Mouse (Mus musculus) common myeloid progenitor, adult 5-6 weeks (primary cell): ENCODE measurements around the gene Slc22a13. TPM values are rescaled to one million over a fixed set of nuclear protein-coding genes. Genes with fewer than 3 reads are reported as not detected.
A peak's percentile ranks its signal among the peaks of the same experiment; 100 is the strongest.
"Not testable (repeated sequence)": the region's sequence is repeated elsewhere in the genome, so short reads cannot be mapped to it uniquely, and the experiment has no call there.

Experiments used
- ATAC-seq: replicated peaks from 2 replicates; pipeline ENCODE4 v1.8.0; 2016; ENCODE audit warnings: low read depth, mild to moderate bottlenecking, moderate TSS enrichment, inconsistent platforms; ENCODE audit not compliant: poor library complexity, severe bottlenecking
- total RNA-seq: library from RNA; stranded (forward); fragments of 200-1000, 187-1606 nt; gene quantifications from 2 replicates; pipeline ENCODE4 v1.2.3, GENCODE M21; 2017

Slc22a13 gene
- total RNA-seq, result not detected in 2 replicates

DNA sequence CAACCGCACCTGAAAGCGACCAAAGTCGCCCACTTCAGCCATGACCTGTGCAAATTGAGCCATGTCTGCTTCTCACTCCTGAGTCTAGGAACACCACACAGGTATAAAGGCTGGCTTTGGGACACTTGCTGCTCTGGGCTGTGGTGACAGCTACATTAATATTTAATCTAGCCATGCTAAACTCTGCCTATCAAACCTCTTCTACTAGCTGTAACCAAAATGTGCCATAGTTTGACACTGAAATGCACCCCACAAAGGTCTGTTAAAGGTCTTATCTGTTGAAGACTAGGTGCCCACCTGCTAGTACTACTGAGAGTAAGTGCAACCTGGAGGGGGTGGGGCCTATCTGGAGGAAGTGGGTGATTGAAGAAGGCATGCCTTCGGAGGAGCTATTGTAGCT is at the start of gene Slc22a13:
TSS of gene Slc22a13 (minus strand) at position 101 of the 400 bp plus-strand sequence.
- ATAC-seq, result no peak

DNA sequence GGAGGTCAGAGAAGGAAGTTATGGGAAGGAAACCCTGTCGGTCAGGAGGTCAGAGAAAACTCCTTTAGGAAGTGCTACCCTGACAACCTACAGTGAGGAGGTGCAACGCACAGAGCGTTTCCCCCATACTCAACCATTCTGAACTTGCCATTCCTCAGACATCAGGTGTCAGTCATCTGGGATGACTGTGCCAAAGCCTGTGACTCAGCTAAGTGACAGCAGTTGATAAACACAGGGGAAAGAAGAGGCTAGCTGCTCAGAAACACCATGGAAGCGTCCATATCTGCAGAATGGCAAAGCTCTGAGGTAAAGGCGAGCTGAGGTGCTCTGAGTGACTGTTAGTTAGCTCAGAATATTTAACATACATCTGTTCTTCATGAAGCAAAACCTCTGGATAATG is 49.2 kb upstream of the Slc22a13 start:
- ATAC-seq, result no peak

DNA sequence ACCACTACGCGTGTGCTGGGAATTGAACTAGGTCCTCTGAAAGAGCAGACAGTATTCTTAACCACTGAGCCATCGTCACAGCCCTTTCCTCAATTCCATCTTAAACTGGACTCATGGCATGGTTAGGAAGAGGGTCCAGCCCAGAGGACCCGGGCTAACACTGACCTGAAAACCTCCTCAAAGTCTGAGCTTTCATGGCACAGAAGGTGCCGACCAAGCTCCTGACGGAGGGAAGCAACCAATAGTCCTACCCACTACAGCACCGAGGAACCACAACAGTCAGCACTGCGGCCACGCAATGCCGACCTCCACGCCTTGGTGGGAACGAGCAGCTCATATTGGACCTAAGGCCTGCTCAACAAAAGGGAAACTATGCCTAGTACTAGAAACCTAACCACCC is 47.3 kb upstream of the Slc22a13 start:
- ATAC-seq, result no peak

DNA sequence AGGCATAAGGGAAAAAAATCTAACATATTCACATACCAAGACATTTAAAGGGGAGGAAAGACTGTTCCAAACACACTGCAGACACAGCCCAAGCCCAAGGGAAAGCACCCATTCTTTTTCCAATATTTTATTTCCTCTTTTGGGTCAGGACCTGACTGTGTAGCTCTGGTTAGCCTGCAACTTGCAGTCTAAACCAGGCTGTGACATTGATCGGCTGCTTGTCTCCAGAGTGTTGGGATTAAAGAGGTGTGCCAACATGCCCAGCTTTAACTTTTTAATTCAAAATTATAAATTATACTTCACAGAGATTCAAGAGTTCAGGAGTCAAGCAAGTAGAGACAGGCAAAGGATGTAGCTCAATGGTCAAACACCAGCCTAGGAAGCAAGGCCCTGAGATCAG is 46.2 kb upstream of the Slc22a13 start:
- no peak for ATAC-seq

DNA sequence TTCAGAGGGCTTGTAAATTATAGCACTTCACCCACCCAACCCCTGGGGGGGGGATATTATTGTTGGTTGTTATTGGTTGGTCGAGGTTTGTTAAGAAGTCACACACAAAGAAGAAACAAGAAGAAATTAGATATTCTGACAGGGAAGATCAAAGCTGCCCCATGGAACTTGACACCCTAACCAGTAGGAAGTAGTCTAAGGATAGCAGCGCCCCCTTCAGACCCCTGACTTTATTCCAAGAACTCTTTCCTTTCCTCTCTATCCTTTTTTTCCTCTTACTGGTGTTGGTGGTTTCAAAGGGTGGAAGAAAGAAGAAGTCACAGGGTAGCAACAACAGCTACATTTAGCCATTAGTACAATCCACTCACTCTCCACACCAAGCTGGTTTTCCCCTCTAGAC is 45.3 kb upstream of the Slc22a13 start:
- ATAC-seq, result no peak

DNA sequence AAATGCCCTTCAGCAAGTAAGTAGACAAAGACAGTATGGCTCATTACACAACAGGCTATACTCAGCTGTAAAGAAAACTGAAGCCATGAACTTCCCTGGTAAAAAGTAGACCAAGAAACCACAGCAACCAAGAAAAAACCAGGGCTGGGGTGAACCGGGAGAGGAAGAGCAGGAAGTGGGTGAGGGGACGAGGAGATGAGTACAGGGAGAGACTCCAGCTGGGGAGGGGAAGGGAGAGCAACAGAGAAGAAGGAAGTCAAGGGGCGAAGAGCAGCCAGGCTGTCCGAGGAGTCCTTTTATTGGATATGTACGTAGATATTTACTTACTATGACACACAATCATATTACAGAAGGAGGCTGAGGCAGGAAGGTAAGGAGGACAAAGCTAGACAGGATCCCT is 39.1 kb upstream of the Slc22a13 start:
- ATAC-seq, result peak; percentile 84

DNA sequence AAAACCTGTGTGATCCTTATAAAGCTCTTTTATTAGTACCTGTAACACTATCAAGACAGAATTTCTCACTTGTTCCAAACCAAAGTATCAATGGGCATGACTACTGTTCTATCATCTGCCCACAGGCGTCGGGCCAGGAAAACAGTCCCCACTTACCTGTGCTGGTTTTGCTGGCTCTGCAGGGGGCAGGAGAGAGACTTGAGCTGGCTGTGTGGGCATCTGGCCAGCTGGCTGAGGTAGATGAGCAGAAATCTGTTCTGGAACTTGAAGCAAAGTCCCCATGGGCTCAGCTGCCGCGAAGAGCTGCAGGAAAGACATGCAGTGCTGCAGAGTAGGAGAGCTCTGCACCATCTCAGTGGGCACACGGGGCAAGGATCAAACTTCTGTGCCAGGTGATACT is 37.9 kb upstream of the Slc22a13 start:
- no peak for ATAC-seq

DNA sequence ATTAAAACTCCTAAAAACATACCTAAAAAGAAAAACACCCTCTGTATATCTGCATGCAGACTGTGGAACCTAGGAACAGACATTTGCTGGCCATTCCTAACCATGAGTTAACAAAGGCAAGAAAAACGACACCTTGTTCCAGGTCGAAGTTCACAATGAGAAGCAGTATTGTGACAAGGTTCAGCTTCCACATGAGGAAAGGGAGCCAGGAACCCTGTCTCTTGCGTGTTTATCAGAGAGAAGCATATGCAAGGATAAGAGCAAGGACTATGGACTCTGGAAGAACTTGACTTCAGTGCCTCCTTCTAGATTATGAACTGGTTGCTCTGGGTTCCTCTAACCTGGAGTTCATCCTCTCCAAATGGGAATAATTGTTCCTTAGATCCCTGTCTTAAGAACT is 35.1 kb upstream of the Slc22a13 start:
- no peak for ATAC-seq

DNA sequence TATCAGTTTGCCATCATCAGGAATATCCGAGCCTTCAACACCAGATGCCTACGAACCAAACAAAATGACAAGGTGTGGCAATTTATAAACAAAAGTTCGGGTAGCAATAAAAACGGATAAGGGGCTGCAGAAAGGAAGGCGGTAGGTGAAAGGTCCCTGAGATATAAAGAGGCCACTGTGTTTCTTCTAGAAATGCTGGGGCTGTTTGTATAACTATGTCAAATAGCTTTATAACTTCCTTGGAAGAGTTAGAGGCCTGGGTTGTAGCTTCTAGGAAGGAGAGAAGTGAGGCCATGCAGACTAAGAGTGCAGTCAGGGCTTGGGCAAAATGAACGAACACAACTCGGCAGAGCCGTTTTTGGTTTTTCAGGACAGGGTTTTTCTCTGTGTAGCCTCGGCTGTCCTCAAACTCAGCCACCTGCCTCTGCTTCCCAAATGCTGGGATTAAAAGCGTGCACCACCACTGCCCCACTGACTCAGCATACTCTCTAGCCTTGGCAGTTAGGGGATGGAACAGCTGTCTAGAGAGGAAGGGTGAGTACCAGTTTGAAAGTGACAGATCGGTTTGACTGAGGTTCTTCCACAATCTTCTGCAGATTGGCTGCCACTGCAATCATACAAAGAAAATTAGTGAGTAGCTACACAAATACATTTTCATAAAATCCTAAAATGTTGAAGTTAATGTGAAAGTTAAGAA is 32.4 kb upstream of the Slc22a13 start:
- no peak for ATAC-seq

DNA sequence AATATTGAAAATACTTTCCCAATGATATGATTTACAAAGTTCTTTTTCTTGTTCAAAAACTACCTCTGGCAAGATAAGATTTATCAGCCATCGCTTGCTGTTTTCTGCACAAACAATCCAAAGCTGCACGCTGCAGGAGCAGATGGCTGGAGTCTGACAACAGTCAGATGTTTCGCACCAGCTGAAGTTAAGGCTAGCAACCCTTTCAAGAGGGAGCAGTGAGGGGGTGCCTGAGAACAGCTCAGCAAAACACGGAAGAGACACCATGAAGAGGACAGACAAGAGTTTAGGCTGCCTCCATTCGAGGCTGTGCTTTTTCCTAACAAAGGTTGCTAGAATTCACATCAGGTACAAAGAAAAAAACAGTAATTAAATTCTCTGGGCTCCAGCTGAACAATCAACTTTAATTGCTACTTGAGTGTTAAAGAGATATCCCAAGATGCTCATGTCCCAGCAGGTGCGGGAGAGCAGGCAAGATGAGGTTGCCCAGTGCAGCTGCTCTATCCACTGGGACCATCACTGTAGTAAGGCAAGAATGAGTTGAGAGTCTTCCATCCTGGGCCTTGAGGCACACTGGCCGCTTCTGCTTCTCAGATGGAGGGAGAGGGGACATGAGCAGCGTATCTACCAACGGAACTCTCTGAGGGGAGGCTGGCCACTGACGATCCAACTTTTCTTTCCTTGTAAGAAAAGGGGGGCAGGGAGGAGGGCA is 31.5 kb upstream of the Slc22a13 start:
- ATAC-seq, result no peak

DNA sequence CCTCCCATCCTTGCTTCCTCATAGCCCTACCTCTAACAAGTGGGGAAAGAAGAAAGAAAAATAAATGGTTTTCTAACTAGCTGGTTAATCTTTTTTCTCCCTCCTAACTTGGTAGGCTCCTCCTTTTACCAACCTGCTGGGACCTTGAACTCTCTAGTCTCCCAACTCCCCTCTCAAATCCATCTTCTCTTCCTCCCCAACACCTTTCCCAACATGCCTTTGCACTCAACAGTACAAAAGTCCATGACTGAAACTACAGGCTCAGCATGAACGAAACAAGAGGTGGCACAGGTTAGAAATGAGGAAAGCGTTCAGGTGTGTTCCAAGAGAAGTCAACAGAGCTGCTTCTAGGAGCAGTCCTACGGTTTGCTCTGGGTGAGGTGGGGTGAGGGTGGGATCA is 30.4 kb upstream of the Slc22a13 start:
- ATAC-seq, result no peak

DNA sequence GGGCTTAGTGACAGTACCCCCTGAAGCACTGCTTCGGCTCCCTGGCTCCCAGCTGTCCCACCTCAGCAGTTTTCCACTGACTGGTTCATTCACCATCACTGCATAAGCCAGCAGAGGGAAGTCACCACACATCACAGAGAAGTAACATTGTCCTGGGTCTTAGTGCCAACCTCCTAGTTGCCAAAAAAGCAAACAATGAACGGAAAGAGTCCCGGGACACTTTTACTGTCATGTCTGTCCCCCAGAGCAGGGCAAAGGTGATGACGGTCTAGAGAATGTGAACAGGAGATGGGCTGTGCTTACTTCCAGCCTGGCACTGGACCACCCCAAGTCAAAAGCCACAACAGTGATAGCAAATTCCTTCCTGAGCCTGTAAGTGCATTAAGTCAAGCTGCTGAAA is 29.9 kb upstream of the Slc22a13 start:
- no peak for ATAC-seq

DNA sequence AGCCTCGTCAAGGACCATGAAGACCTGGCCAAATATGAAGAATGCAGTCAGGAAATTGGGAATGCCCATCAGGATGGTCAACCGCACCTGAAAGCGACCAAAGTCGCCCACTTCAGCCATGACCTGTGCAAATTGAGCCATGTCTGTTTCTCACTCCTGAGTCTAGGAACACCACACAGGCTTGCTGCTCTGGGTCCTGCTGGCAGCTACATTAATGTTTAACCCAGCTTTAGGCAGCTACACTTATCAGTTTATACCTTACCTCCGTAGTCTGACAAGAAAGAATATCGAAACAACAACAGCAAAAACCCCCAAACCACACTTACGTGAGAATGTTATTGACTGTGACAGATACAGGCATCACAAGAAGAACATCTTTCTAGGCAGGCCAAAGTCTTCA is 22.7 kb upstream of the Slc22a13 start:
- ATAC-seq, result no peak

DNA sequence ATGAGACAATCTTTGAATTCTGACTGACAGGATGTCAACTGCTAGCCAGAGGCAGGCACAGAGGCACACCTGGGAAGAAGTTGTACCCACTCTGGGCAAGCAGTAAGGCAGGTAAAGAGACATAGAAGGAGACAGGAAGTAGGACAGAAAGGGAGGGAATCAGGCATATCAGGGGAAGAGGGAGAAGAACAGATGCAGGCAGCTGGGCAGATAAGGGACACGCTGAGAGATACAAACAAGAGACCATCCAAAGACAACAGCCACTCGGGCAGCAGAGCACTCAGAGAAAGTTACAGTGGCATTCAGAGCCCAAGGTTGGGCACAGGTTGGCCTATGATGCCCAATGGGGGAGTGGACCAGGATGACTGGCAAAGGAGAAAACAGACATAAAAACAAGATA is 21.9 kb upstream of the Slc22a13 start:
- no peak for ATAC-seq

DNA sequence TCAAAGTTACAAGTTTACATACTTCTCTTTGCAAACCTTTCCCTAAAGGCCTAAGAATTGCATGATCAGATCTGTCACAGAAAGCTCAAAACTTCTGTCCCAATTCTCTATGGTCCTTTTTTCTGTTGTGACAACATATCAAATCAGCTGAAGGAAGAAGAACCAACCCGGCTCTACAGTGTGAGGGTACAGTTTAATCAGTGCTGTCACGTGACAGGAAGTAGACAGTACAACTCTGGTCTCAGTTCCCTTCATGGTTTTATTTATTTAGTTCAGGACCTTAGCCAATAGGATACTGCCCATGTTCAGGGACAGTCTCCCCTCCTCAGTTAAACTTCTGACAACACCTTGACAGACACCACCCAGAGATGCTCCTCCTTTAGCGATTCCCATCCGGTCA is 11.4 kb upstream of the Slc22a13 start:
- ATAC-seq, result no peak

DNA sequence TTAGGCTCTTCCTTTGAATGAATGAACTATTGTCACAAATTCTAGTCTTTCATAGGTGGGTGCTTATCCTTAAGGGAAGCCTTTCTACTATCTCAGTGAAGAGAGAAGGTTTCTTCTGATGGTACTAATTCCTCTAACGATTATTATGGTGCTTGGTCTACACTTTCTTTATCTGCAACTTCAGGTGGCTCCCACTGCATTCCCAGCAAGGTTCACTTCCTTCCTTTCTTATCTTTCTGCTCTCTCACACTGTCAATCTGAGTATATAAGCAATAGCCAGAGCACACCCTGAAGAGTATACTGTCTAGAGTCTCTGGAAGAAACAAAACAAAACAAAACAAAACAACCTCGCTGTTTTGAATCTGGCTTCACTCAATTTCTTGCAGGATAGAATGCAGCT is 10.8 kb upstream of the Slc22a13 start:
- no peak for ATAC-seq

DNA sequence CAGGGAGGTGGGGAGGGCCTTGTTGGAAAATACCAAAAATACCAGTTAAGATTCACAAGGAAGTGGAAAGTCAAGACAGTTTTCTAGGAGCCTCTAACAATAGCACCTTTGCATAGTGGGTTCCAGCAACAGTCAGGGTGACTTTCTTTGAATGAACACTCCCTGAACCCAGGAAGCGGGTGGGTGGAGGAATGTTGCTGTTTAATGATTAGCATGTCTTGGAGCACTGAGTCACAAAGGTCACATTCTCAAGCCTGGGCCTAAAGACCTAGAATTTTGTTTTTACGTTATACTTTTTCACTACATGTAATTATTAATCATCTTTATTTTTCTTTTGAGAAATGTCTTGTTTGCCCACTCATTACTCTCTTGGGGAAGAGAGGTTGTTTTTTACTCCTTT is 6.4 kb upstream of the Slc22a13 start:
- ATAC-seq, result not testable (repeated sequence)

DNA sequence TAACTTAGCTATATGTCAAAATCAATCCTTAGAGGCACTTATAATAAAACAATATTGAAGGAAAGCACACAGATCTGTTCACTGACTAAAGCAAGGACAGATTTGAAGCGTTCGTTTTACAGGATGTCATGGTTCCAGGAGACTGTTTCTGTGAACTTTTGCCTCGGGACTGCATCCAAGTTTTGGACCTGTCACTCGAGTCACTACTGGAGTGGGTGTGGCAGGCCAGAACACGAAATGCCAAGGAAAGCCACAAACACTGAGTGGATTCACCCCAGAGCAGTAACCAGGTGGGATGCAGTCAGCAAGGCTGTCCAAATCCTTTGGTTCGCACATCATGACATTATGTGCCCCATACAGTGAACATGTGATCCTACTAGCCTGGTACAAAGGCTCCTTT is 5.7 kb upstream of the Slc22a13 start:
- ATAC-seq, result no peak

DNA sequence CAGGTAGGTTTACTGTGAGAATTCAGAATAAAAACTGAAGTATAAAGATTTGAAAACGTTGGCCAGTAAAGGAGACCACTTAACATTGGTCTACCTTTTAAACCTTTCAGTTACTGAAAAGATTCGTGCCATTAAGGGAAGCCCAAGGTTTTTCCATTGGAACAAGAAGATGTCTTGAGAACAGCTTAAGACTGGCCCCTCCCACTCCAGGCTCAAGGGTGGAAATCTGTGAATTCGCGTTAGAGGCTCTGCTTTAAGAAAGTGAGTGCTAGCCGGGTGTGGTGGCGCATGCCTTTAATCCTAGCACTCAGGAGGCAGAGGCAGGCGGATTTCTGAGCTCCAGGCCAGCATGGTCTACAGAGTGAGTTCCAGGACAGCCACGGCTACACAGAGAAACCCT is 4.1 kb upstream of the Slc22a13 start:
- ATAC-seq, result no peak

DNA sequence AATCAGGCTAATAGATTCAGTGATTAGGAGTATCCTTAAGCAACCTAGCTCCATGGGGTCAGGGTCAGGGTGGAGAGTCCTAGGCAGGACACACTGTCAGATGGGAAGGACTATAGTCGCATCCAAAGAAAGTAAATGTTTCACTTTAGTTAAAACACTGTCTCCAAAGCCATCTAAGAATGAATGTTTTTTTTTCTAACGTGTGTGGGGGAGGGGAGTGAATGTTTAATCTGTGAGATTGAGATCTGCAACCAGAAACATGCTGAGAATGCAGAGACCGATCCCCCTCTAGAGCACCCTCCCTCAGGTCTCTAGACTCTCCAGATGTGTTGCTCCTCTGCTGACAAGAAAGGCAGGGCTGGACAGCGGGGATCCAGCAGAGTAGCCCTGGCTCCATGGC is 1.8 kb downstream of the Slc22a13 start:
- no peak for ATAC-seq

DNA sequence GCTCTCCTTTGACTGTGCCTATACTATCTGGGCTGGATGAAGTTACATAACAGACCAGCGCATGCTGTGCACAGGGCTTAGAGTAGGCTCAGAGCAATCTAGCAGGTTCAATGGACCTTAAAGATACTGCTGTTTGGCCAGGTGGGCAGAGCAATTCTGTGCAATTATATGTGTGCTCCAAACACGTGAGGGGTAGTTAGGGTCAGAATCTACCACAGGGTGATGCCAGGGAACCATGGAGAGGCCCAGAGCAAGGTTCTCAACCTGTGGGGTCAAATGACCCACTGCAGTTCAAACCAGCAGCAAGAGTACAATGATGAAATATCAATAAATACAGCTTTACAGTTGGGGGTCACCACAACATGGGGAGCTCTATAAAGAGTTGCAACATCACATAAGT is 2.2 kb downstream of the Slc22a13 start:
- ATAC-seq, result no peak

DNA sequence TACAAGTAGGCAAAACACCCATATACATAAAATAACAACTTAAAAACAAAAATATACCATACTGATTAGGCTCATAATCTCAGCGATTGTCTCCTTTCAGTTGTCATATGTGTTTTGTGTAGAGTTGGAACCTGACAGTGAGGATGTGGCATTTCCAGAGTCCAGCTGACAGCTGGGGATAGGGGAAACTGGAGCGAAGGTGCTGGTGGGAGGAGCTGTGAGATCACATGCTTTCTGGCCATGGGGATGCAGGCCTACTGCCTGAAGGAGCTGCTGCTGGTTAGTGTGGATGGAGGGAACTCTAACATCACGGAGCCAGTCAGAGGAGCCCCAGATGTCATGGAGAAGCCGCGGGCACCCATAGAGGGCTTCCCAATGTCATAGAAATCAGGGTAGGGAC is 3.1 kb downstream of the Slc22a13 start:
- ATAC-seq, result no peak
